Mouse (Mus musculus): ENCODE measurements around the gene Rnf207.

DNA sequence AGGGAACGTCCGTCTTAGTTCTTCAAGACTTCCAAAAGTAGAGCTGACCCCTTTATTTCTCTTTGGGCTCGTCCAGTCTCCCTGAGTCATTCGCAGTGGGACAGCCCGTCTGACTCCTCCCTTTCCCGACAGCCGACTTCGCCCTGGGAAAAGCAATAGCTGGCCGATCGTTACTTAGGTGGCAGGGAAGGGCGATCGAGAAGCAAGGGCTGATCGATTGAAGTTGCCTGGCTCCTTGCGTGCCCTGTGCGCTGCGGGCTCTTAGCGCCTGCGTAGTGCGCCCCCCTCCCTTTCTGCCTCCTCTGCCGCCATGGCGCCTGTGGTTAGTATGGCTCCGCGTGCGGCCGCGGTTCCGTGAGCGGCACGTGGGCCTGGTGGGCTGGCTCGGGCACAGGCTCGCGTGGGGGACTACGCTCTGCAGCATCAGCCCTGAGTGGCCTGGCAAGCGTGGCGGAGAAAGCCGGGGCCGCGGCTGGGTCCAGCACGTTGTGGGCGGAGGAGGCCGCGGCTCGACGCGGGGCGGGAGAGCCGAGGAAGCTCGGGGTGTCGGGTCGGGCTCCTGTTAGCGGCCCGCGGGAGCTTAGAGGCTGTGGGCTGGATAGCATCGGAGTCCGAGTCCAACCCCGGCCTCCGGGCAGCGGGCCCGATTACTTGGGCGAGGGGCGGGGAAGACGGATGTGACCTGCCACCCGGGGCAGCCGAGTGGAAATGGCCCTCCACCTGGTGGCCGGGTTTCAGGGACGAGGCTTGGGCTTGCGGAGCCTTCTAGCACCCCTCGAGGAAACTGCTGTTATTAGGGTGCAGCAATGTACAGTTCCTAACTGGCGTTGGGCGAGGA, 7.0 kb upstream of the Rnf207 start, which contains the start of gene Rpl22:
- TF ChIP-seq CTCF (IDR thresholded peaks at IDR 0.05; ENCODE audit: low read depth) (peak; percentile 39), EP300 (IDR thresholded peaks at IDR 0.05; ENCODE audit: low read depth) (peak; percentile 67; the same call in 1 of the 2 replicates)
